Mouse (Mus musculus) urinary bladder, postnatal 4 days (tissue): ENCODE measurements around the gene Crls1.

ENCODE experiments used
- DNase-seq, 2 experiments: peaks; one replicate each; pipeline ENCODE4 v3.0.0; 2021 to 2022; ENCODE audit warnings: low spot score in 2 of 2

Gene Crls1

GRCm38 (mm10) chr2:132884303-132884967 lies 38.0 kb downstream of the Crls1 start:
- DNase-seq = no peak

GRCm38 (mm10) chr2:132885312-132885711 lies 38.8 kb downstream of the Crls1 start:
- no peak for DNase-seq

- DNase-seq = peak in 1 of 2 experiments; percentile 51
Observed at GRCm38 (mm10) chr2:132893826-132894225, 47.4 kb downstream of the Crls1 start.

GRCm38 (mm10) chr2:132898211-132898610 lies 51.7 kb downstream of the Crls1 start:
- peak in 1 of 2 experiments; percentile 2 for DNase-seq

GRCm38 (mm10) chr2:132900596-132900995 lies 54.1 kb downstream of the Crls1 start:
- DNase-seq = no peak

GRCm38 (mm10) chr2:132901636-132902035 lies 55.2 kb downstream of the Crls1 start:
- no peak for DNase-seq

GRCm38 (mm10) chr2:132902056-132902455 lies 55.6 kb downstream of the Crls1 start:
- no peak for DNase-seq

- DNase-seq = no peak
Observed at GRCm38 (mm10) chr2:132903498-132903897, 57.0 kb downstream of the Crls1 start.

GRCm38 (mm10) chr2:132904961-132905360 lies 58.5 kb downstream of the Crls1 start:
- no peak for DNase-seq

GRCm38 (mm10) chr2:132906763-132907162 lies 60.3 kb downstream of the Crls1 start:
- DNase-seq = no peak

- DNase-seq = no peak
Observed at GRCm38 (mm10) chr2:132914785-132915184, 68.3 kb downstream of the Crls1 start.
